Comparison of ENCODE assay signal across 8 mouse cellular contexts in genomic region chr7:105736911-105737521, GRCm38 (mm10). TPM values are rescaled to one million over a fixed set of nuclear protein-coding genes. Genes with fewer than 3 reads are reported as not detected.
DNase-seq lines count a peak whose midpoint lies in the region; ATAC-seq lines count a peak whose summit lies in the region.

TSS of gene Rrp8 (minus strand) at chr7:105737385.

- H3K9ac ChIP-seq in forebrain, embryonic 13.5 days: peak within 1 kb of the TSS; percentile 86

- H3K9me3 ChIP-seq in forebrain, embryonic 13.5 days (replicated peaks): no peaks in the 10 kb centered on the region
- H3K9me3 ChIP-seq in hindbrain, embryonic 10.5 days: no peaks in the 10 kb centered on the region

- H3K4me1 ChIP-seq in forebrain, embryonic 13.5 days: peaks cover 30% of the 10 kb centered on the region
- peaks cover 42% of the 10 kb centered on the region for H3K4me1 ChIP-seq in hindbrain, embryonic 10.5 days (replicated peaks)

- ATAC-seq in forebrain, embryonic 13.5 days: no peak; the same call in 1 of the 2 replicates

- H3K27ac ChIP-seq in forebrain, embryonic 13.5 days: peak within 1 kb of the TSS; percentile 70
- H3K27ac ChIP-seq in hindbrain, embryonic 10.5 days: peak within 1 kb of the TSS; percentile 96

- H3K27me3 ChIP-seq in forebrain, embryonic 13.5 days: no peaks in the 10 kb centered on the region
- H3K27me3 ChIP-seq in hindbrain, embryonic 10.5 days (ENCODE audit: insufficient read depth, poor library complexity, severe bottlenecking): no peaks in the 10 kb centered on the region

- H3K4me3 ChIP-seq in forebrain, embryonic 13.5 days: peak within 1 kb of the TSS; percentile 82
- peak within 1 kb of the TSS; percentile 89 for H3K4me3 ChIP-seq in hindbrain, embryonic 10.5 days

- WGBS in forebrain, embryonic 13.5 days: under 1% methylated on average over 30 of the region's 30 CpGs
- under 1% methylated on average over 30 of the region's 30 CpGs for WGBS in hindbrain, embryonic 10.5 days

- peaks cover 52% of the 10 kb centered on the region for H3K36me3 ChIP-seq in forebrain, embryonic 13.5 days (ENCODE audit: poor library complexity, severe bottlenecking)
- H3K36me3 ChIP-seq in hindbrain, embryonic 10.5 days: peaks cover 54% of the 10 kb centered on the region

- peak within 1 kb of the TSS; percentile 95 for H3K4me2 ChIP-seq in forebrain, embryonic 13.5 days

- peak; percentile 49 to 58 for DNase-seq in cerebellum, postnatal 10 days
- no peak for DNase-seq in cerebellum, adult 9-11 months
- DNase-seq in adrenal gland, adult 8-10 months: peak; percentile 41
- no peak for DNase-seq in hindbrain, embryonic 10.5 days (ENCODE audit: low spot score)
- peak; percentile 28 to 46 for DNase-seq in layer of hippocampus, postnatal 36 days
- peak; percentile 54 to 63 for DNase-seq in lung, postnatal 4 days
- DNase-seq in spleen, postnatal 36 days (ENCODE audit: low spot score in 2 of 2): peak; percentile 33 to 35

RNA-seq across cellular contexts. Expression of gene Rrp8, which starts in this region (rescaled TPM):
- 10 to 100 TPM; 18.3 to 29.6 (median 22.0) TPM for total RNA-seq in adrenal gland, adult 8-10 months (2022)
- 31.2 and 35.4 TPM in 2 replicates for polyA plus RNA-seq in forebrain, embryonic 13.5 days (2015; fragmentation: Nextera tagmentation; extraction: Ambion mirVana)
- polyA plus RNA-seq in hindbrain, embryonic 10.5 days (2016; fragmentation: Nextera tagmentation; extraction: Ambion mirVana): 33.6 and 36.2 TPM in 2 replicates
- total RNA-seq in layer of hippocampus, postnatal 36 days (2021): 10 to 100 TPM; 10.7 to 15.8 TPM

Comparison
In these comparisons a context has a peak if more than half of its experiments do, and no peak if none do; other contexts are left out.
1. DNase-seq: peak in cerebellum, postnatal 10 days (2 of 2), adrenal gland, adult 8-10 months (single experiment), layer of hippocampus, postnatal 36 days (2 of 2), lung, postnatal 4 days (2 of 2) and spleen, postnatal 36 days (2 of 2); none in cerebellum, adult 9-11 months (single experiment) and hindbrain, embryonic 10.5 days (single experiment).